Mouse (Mus musculus): ENCODE measurements at regions not wholly inside any gene's neighbourhood (a gene's known extent, or its start where the extent isn't known, plus 50 kb on each side); places are given as distances from the start of the nearest gene placed in this dataset.

- Histone ChIP-seq H3K27ac (replicated peaks) (no peak overlapping the region), H3K4me3 (no peak overlapping the region), H3K9ac (no peak overlapping the region), H3K4me2 (no peak overlapping the region), H3K36me3 (no peaks in the 10 kb centered on the region), H3K27me3 (replicated peaks) (no peaks in the 10 kb centered on the region), H3K4me1 (no peaks in the 10 kb centered on the region), H3K9me3 (no peaks in the 10 kb centered on the region)
- WGBS, result 81% methylated on average over 3 of the region's 3 CpGs
- no peak for ATAC-seq (ENCODE audit: extremely low read depth, insufficient number of reproducible peaks, low FRiP score, low TSS enrichment)
Observed at GRCm38 (mm10) chr13:42558526-42558925, 121.9 kb upstream of the Phactr1 start.

GRCm38 (mm10) chr13:42561446-42561845 lies 119.0 kb upstream of the Phactr1 start:
- Histone ChIP-seq H3K36me3 (no peaks in the 10 kb centered on the region), H3K9ac (no peak overlapping the region), H3K4me2 (no peak overlapping the region), H3K27me3 (replicated peaks) (no peaks in the 10 kb centered on the region), H3K9me3 (no peaks in the 10 kb centered on the region), H3K4me3 (no peak overlapping the region), H3K27ac (replicated peaks) (no peak overlapping the region), H3K4me1 (0 out of 2 replicates have a peak, but pooled peaks cover 10% of the 10 kb centered on the region)
- 78% methylated on average over 2 of the region's 2 CpGs for WGBS
- no peak for ATAC-seq (ENCODE audit: extremely low read depth, insufficient number of reproducible peaks, low FRiP score, low TSS enrichment)

GRCm38 (mm10) chr13:42565291-42566058 lies 114.9 kb upstream of the Phactr1 start:
- no peak for ATAC-seq (ENCODE audit: extremely low read depth, insufficient number of reproducible peaks, low FRiP score, low TSS enrichment)
- Histone ChIP-seq H3K27ac (replicated peaks) (peak overlapping the region; percentile 75), H3K9ac (no peak overlapping the region), H3K27me3 (replicated peaks) (no peaks in the 10 kb centered on the region), H3K4me3 (no peak overlapping the region), H3K4me2 (peak overlapping the region; percentile 46), H3K9me3 (no peaks in the 10 kb centered on the region), H3K36me3 (no peaks in the 10 kb centered on the region), H3K4me1 (0 out of 2 replicates have a peak, but pooled peaks cover 10% of the 10 kb centered on the region)
- 57% methylated on average over 26 of the region's 26 CpGs for WGBS

- WGBS, result 66% methylated on average over 10 of the region's 10 CpGs
- H3K4me1 ChIP-seq, result peaks cover 8% of the 10 kb centered on the region; the same call in 1 of the 2 replicates
- H3K36me3 ChIP-seq, result no peaks in the 10 kb centered on the region
- no peaks in the 10 kb centered on the region for H3K27me3 ChIP-seq (replicated peaks)
- no peak overlapping the region for H3K27ac ChIP-seq (replicated peaks)
- H3K4me3 ChIP-seq, result no peak overlapping the region
- no peak overlapping the region for H3K4me2 ChIP-seq
- no peaks in the 10 kb centered on the region for H3K9me3 ChIP-seq
- H3K9ac ChIP-seq, result no peak overlapping the region
- ATAC-seq (ENCODE audit: extremely low read depth, insufficient number of reproducible peaks, low FRiP score, low TSS enrichment), result no peak
Observed at GRCm38 (mm10) chr13:42570600-42571348, 109.6 kb upstream of the Phactr1 start.

- WGBS, result 43% methylated on average over 4 of the region's 4 CpGs
- H3K27ac ChIP-seq (replicated peaks), result no peak overlapping the region
Observed at GRCm38 (mm10) chr13:42574189-42574588, 106.2 kb upstream of the Phactr1 start.

GRCm38 (mm10) chr13:42575725-42576426 lies 104.5 kb upstream of the Phactr1 start:
- H3K4me3 ChIP-seq, result no peak overlapping the region
- no peaks in the 10 kb centered on the region for H3K27me3 ChIP-seq (replicated peaks)
- no peak for ATAC-seq (ENCODE audit: extremely low read depth, insufficient number of reproducible peaks, low FRiP score, low TSS enrichment)
- H3K9me3 ChIP-seq, result no peaks in the 10 kb centered on the region
- no peak overlapping the region for H3K4me2 ChIP-seq
- H3K4me1 ChIP-seq, result peaks cover 9% of the 10 kb centered on the region
- 21% methylated on average over 16 of the region's 16 CpGs for WGBS
- no peak overlapping the region for H3K9ac ChIP-seq
- no peak overlapping the region for H3K27ac ChIP-seq (replicated peaks)
- H3K36me3 ChIP-seq, result no peaks in the 10 kb centered on the region

More at GRCm38 (mm10) chr13:42574189-42574588, 106.2 kb upstream of the Phactr1 start:
- no peak overlapping the region for H3K9ac ChIP-seq
- no peak for ATAC-seq (ENCODE audit: extremely low read depth, insufficient number of reproducible peaks, low FRiP score, low TSS enrichment)
- no peaks in the 10 kb centered on the region for H3K9me3 ChIP-seq
- H3K4me3 ChIP-seq, result no peak overlapping the region
- no peaks in the 10 kb centered on the region for H3K36me3 ChIP-seq
- H3K4me1 ChIP-seq, result peaks cover 9% of the 10 kb centered on the region
- no peaks in the 10 kb centered on the region for H3K27me3 ChIP-seq (replicated peaks)
- H3K4me2 ChIP-seq, result no peak overlapping the region

- H3K4me2 ChIP-seq, result no peak overlapping the region
- 34% methylated on average over 3 of the region's 3 CpGs for whole genome bisulfite sequencing
- no peak for ATAC-seq (ENCODE audit: extremely low read depth, insufficient number of reproducible peaks, low FRiP score, low TSS enrichment)
- no peaks in the 10 kb centered on the region for H3K27me3 ChIP-seq (replicated peaks)
- no peaks in the 10 kb centered on the region for H3K36me3 ChIP-seq
- no peak overlapping the region for H3K27ac ChIP-seq (replicated peaks)
- H3K9me3 ChIP-seq, result no peaks in the 10 kb centered on the region
- H3K9ac ChIP-seq, result no peak overlapping the region
- peaks cover 5% of the 10 kb centered on the region for H3K4me1 ChIP-seq
- no peak overlapping the region for H3K4me3 ChIP-seq
Observed at GRCm38 (mm10) chr13:42579471-42579870, 101.0 kb upstream of the Phactr1 start.

- Histone ChIP-seq H3K27me3 (replicated peaks) (no peaks in the 10 kb centered on the region), H3K4me3 (no peak overlapping the region), H3K27ac (replicated peaks) (no peak overlapping the region), H3K9me3 (0 out of 2 replicates have a peak, but pooled peaks cover 2% of the 10 kb centered on the region), H3K4me1 (peaks cover 21% of the 10 kb centered on the region), H3K36me3 (no peaks in the 10 kb centered on the region), H3K4me2 (no peak overlapping the region), H3K9ac (no peak overlapping the region)
- ATAC-seq (ENCODE audit: extremely low read depth, insufficient number of reproducible peaks, low FRiP score, low TSS enrichment), result no peak
- WGBS, result 68% methylated on average over 2 of the region's 2 CpGs
Observed at GRCm38 (mm10) chr13:42589136-42589535, 91.3 kb upstream of the Phactr1 start.

GRCm38 (mm10) chr13:42589607-42590006 lies 90.8 kb upstream of the Phactr1 start:
- WGBS, result 63% methylated on average over 5 of the region's 5 CpGs
- no peak overlapping the region for H3K4me2 ChIP-seq

GRCm38 (mm10) chr13:42590415-42590814 lies 90.0 kb upstream of the Phactr1 start:
- H3K36me3 ChIP-seq, result no peaks in the 10 kb centered on the region
- no peaks in the 10 kb centered on the region for H3K27me3 ChIP-seq (replicated peaks)
- no peak overlapping the region for H3K27ac ChIP-seq (replicated peaks)
- ATAC-seq (ENCODE audit: extremely low read depth, insufficient number of reproducible peaks, low FRiP score, low TSS enrichment), result no peak
- H3K4me3 ChIP-seq, result no peak overlapping the region
- H3K4me1 ChIP-seq, result peaks cover 21% of the 10 kb centered on the region
- no peak overlapping the region for H3K9ac ChIP-seq
- 0 out of 2 replicates have a peak, but pooled peaks cover 2% of the 10 kb centered on the region for H3K9me3 ChIP-seq
- 78% methylated on average over 6 of the region's 6 CpGs for WGBS
- no peak overlapping the region for H3K4me2 ChIP-seq

More at GRCm38 (mm10) chr13:42589607-42590006, 90.8 kb upstream of the Phactr1 start:
- H3K4me3 ChIP-seq, result no peak overlapping the region
- 0 out of 2 replicates have a peak, but pooled peaks cover 2% of the 10 kb centered on the region for H3K9me3 ChIP-seq
- H3K9ac ChIP-seq, result no peak overlapping the region
- H3K27ac ChIP-seq (replicated peaks), result no peak overlapping the region
- no peak for ATAC-seq (ENCODE audit: extremely low read depth, insufficient number of reproducible peaks, low FRiP score, low TSS enrichment)
- H3K27me3 ChIP-seq (replicated peaks), result no peaks in the 10 kb centered on the region
- no peaks in the 10 kb centered on the region for H3K36me3 ChIP-seq
- H3K4me1 ChIP-seq, result peaks cover 21% of the 10 kb centered on the region

- Histone ChIP-seq H3K4me1 (peaks cover 17% of the 10 kb centered on the region), H3K27ac (replicated peaks) (peak overlapping the region; percentile 37)
- WGBS, result 38% methylated on average over 3 of the region's 3 CpGs
Observed at GRCm38 (mm10) chr13:42592945-42593344, 87.5 kb upstream of the Phactr1 start.

More at GRCm38 (mm10) chr13:42592945-42593344, 87.5 kb upstream of the Phactr1 start:
- Histone ChIP-seq H3K4me3 (no peak overlapping the region), H3K27me3 (replicated peaks) (no peaks in the 10 kb centered on the region), H3K9me3 (0 out of 2 replicates have a peak, but pooled peaks cover 2% of the 10 kb centered on the region), H3K4me2 (no peak overlapping the region), H3K36me3 (no peaks in the 10 kb centered on the region), H3K9ac (no peak overlapping the region)
- ATAC-seq (ENCODE audit: extremely low read depth, insufficient number of reproducible peaks, low FRiP score, low TSS enrichment), result peak; percentile 51; the same call in 1 of the 2 replicates

Data from heart, embryonic 13.5 days (tissue).